Mouse (Mus musculus) kidney, embryonic 16.5 days (tissue): ENCODE data around the gene Fam120a. TPM values are rescaled to one million over a fixed set of nuclear protein-coding genes. Genes with fewer than 3 reads are reported as not detected.

Source experiments
- ATAC-seq: fragments of 200-750 bp; cut with Nextera tagmentation; 2 replicates; pipeline ENCODE4 v1.8.0; 2017; ENCODE audit warnings: moderate TSS enrichment; ENCODE audit not compliant: low FRiP score, low TSS enrichment
- H3K27ac ChIP-seq: fragments of 300-500 bp; sonication (generic); 2 replicates; pipeline ENCODE4 v1.5.1; 2014; ENCODE audit warnings: low read length
- H3K27me3 ChIP-seq: fragments of 300-500 bp; sonication (generic); 2 replicates; pipeline ENCODE4 v1.6.1; 2014; ENCODE audit warnings: low read length, control low read depth, mixed read lengths; ENCODE audit not compliant: insufficient read depth
- H3K36me3 ChIP-seq: fragments of 300-500 bp; sonication (generic); 2 replicates; pipeline ENCODE4 v1.6.1; 2014; ENCODE audit warnings: low read length, control low read depth, mixed read lengths; ENCODE audit not compliant: insufficient read depth
- H3K4me1 ChIP-seq: fragments of 300-500 bp; sonication (generic); 2 replicates; pipeline ENCODE4 v1.6.1; 2014; ENCODE audit warnings: low read length, control low read depth, mixed read lengths; ENCODE audit not compliant: insufficient read depth
- H3K4me2 ChIP-seq: fragments of 300-500 bp; sonication (generic); replicated peaks from 2 replicates; pipeline ENCODE4 v1.6.1; 2014; ENCODE audit warnings: low read depth, low read length
- H3K4me3 ChIP-seq: fragments of 300-500 bp; sonication (generic); 2 replicates; pipeline ENCODE4 v1.5.1; 2014; ENCODE audit warnings: mild to moderate bottlenecking, low read length
- H3K9ac ChIP-seq: fragments of 300-500 bp; sonication (generic); replicated peaks from 2 replicates; pipeline ENCODE4 v1.6.1; 2014; ENCODE audit warnings: low read length
- H3K9me3 ChIP-seq: fragments of 300-500 bp; sonication (generic); 2 replicates; pipeline ENCODE4 v1.6.1; 2016; ENCODE audit warnings: low read length, control low read depth
- WGBS: fragments of 180-500 bp; shearing (Covaris S2); extraction: QIAGEN DNeasy Blood & Tissue Kit; methylation state at CpG from one replicate; pipeline ENCODE4 v1.1.7; 2014; 5-methylcytosine and 5-hydroxymethylcytosine counted together
- polyA plus RNA-seq: library from polyadenylated mRNA; unstranded; fragments of >200 nt; fragmentation: Nextera tagmentation; extraction: Ambion mirVana; gene quantifications from 2 replicates; pipeline ENCODE4 v1.2.1, GENCODE M21; 2015

The Fam120a gene
- polyA plus RNA-seq, 1 experiment from 2014 or later = 23.2 TPM

- no peak overlapping the region for H3K27ac ChIP-seq
- H3K4me1 ChIP-seq = 0 out of 2 replicates have a peak, but pooled peaks cover 4% of the 10 kb centered on the region
- H3K36me3 ChIP-seq = no peaks in the 10 kb centered on the region
- H3K9ac ChIP-seq = no peak overlapping the region
- H3K27me3 ChIP-seq = no peaks in the 10 kb centered on the region
- no peak overlapping the region for H3K4me2 ChIP-seq
- H3K4me3 ChIP-seq = no peak overlapping the region
- ATAC-seq = no peak
- no peaks in the 10 kb centered on the region for H3K9me3 ChIP-seq
Measured at GRCm38 (mm10) chr13:48992914-48993313, 25.1 kb upstream of the Fam120a start.

- Histone ChIP-seq H3K36me3 (no peaks in the 10 kb centered on the region), H3K4me1 (0 out of 2 replicates have a peak, but pooled peaks cover 2% of the 10 kb centered on the region), H3K9ac (no peak overlapping the region), H3K27ac (no peak overlapping the region), H3K9me3 (no peaks in the 10 kb centered on the region), H3K4me2 (no peak overlapping the region), H3K27me3 (no peaks in the 10 kb centered on the region), H3K4me3 (no peak overlapping the region)
- 87% methylated on average over 2 of the region's 2 CpGs for whole genome bisulfite sequencing
- no peak for ATAC-seq
Measured at GRCm38 (mm10) chr13:48990138-48990537, 22.3 kb upstream of the Fam120a start.

GRCm38 (mm10) chr13:48982482-48983098 is 14.8 kb upstream of the Fam120a start:
- Histone ChIP-seq H3K4me3 (no peak overlapping the region), H3K9ac (no peak overlapping the region), H3K4me2 (no peak overlapping the region), H3K27me3 (no peaks in the 10 kb centered on the region), H3K36me3 (no peaks in the 10 kb centered on the region), H3K9me3 (no peaks in the 10 kb centered on the region), H3K27ac (peak overlapping the region; percentile 61), H3K4me1 (peaks cover 16% of the 10 kb centered on the region)
- peak; percentile 91 for ATAC-seq
- WGBS = 40% methylated on average over 6 of the region's 6 CpGs

GRCm38 (mm10) chr13:48979069-48979468 is 11.3 kb upstream of the Fam120a start:
- 61% methylated on average over 6 of the region's 6 CpGs for WGBS

GRCm38 (mm10) chr13:48977858-48978257 is 10.0 kb upstream of the Fam120a start:
- Histone ChIP-seq H3K27ac (no peak overlapping the region), H3K9ac (no peak overlapping the region), H3K4me1 (peaks cover 20% of the 10 kb centered on the region), H3K4me3 (no peak overlapping the region), H3K36me3 (no peaks in the 10 kb centered on the region), H3K9me3 (no peaks in the 10 kb centered on the region), H3K4me2 (peak overlapping the region; percentile 27), H3K27me3 (no peaks in the 10 kb centered on the region)
- 65% methylated on average over 3 of the region's 3 CpGs for WGBS
- no peak for ATAC-seq

More at GRCm38 (mm10) chr13:48979069-48979468, 11.3 kb upstream of the Fam120a start:
- Histone ChIP-seq H3K9ac (no peak overlapping the region), H3K4me1 (peaks cover 16% of the 10 kb centered on the region), H3K36me3 (no peaks in the 10 kb centered on the region), H3K27me3 (no peaks in the 10 kb centered on the region), H3K4me2 (no peak overlapping the region), H3K9me3 (no peaks in the 10 kb centered on the region), H3K4me3 (no peak overlapping the region), H3K27ac (no peak overlapping the region)
- ATAC-seq = no peak

GRCm38 (mm10) chr13:48974699-48975098 is 6.9 kb upstream of the Fam120a start:
- no peak for ATAC-seq
- H3K4me3 ChIP-seq = no peak overlapping the region
- 90% methylated on average over 2 of the region's 2 CpGs for WGBS
- H3K4me2 ChIP-seq = no peak overlapping the region
- H3K27ac ChIP-seq = no peak overlapping the region
- H3K27me3 ChIP-seq = no peaks in the 10 kb centered on the region
- H3K9ac ChIP-seq = no peak overlapping the region
- H3K9me3 ChIP-seq = no peaks in the 10 kb centered on the region
- no peaks in the 10 kb centered on the region for H3K36me3 ChIP-seq
- peaks cover 27% of the 10 kb centered on the region for H3K4me1 ChIP-seq

- H3K9ac ChIP-seq = no peak overlapping the region
- H3K9me3 ChIP-seq = no peaks in the 10 kb centered on the region
- ATAC-seq = no peak
- H3K4me3 ChIP-seq = no peak overlapping the region
- no peaks in the 10 kb centered on the region for H3K27me3 ChIP-seq
- no peaks in the 10 kb centered on the region for H3K36me3 ChIP-seq
- H3K4me2 ChIP-seq = no peak overlapping the region
- WGBS = 78% methylated on average over 4 of the region's 4 CpGs
- peaks cover 31% of the 10 kb centered on the region for H3K4me1 ChIP-seq
- no peak overlapping the region for H3K27ac ChIP-seq
Measured at GRCm38 (mm10) chr13:48974266-48974665, 6.4 kb upstream of the Fam120a start.

GRCm38 (mm10) chr13:48973231-48973630 is 5.4 kb upstream of the Fam120a start:
- Histone ChIP-seq H3K9me3 (no peaks in the 10 kb centered on the region), H3K4me3 (no peak overlapping the region), H3K4me1 (peaks cover 33% of the 10 kb centered on the region), H3K27me3 (no peaks in the 10 kb centered on the region), H3K4me2 (no peak overlapping the region), H3K36me3 (no peaks in the 10 kb centered on the region), H3K27ac (peak overlapping the region; percentile 74), H3K9ac (no peak overlapping the region)
- peak; percentile 78 for ATAC-seq
- WGBS = 20% methylated on average over 5 of the region's 5 CpGs

GRCm38 (mm10) chr13:48971033-48971432 is 3.2 kb upstream of the Fam120a start:
- Histone ChIP-seq H3K4me3 (no peak overlapping the region), H3K36me3 (no peaks in the 10 kb centered on the region), H3K27ac (peak overlapping the region; percentile 67), H3K4me1 (peaks cover 36% of the 10 kb centered on the region), H3K9me3 (no peaks in the 10 kb centered on the region), H3K27me3 (no peaks in the 10 kb centered on the region), H3K4me2 (no peak overlapping the region), H3K9ac (no peak overlapping the region)
- WGBS = 52% methylated on average over 5 of the region's 5 CpGs
- no peak for ATAC-seq

- H3K27ac ChIP-seq = peak overlapping the region; percentile 67
- no peak for ATAC-seq
- no peaks in the 10 kb centered on the region for H3K27me3 ChIP-seq
- H3K9ac ChIP-seq = no peak overlapping the region; the same call in 1 of the 2 replicates
- H3K9me3 ChIP-seq = no peaks in the 10 kb centered on the region
- peaks cover 40% of the 10 kb centered on the region for H3K4me1 ChIP-seq
- no peak overlapping the region for H3K4me3 ChIP-seq
- H3K4me2 ChIP-seq = no peak overlapping the region
- 81% methylated on average over 13 of the region's 13 CpGs for WGBS
- H3K36me3 ChIP-seq = no peaks in the 10 kb centered on the region
Measured at GRCm38 (mm10) chr13:48970566-48970965, 2.7 kb upstream of the Fam120a start.
